In the genomic region with DNA sequence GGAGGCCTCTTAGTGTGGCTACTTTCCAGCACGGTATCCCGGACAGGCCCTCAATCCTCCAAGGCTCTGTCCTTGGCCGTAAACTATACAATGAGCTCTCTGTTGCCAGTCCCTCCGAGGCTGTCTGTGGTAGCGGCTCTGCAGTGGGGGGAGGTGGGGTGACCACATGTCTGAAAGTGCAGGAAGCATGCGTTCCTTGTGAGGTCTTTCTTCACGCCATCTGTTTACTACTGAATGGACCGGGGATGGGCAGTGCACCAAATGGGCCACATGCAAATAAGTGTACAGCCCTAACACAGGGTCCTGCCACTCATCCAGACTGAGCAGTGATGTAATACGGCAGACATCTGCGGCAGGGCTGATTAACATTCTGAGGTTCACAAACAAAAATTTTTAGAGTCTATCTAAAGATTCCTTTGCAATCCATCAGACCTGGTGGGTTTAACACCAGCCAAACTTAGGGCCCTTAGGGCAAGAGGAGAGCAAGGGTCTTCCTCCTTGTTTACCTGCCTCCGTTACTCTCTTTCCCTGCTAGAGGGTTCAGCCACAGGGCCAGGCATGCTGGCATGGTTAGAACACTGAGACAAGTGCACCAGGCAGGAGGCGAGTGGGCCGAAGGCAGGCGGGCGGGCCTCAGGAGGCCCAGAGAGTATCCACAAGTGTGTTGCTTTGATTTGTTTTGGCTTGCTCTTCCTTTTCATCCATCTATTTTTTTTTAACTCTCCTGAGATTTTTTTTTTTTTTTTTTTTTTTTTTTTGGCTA, we compare ENCODE assay signal across 11 mouse cellular contexts. TPM values are rescaled to one million over a fixed set of nuclear protein-coding genes. Genes with fewer than 3 reads are reported as not detected.
DNase-seq lines count a peak whose midpoint lies in the region; ATAC-seq lines count a peak whose summit lies in the region.
"Had no signal": no experiment of that assay in that cellular context is flagged by ENCODE, and none has a peak within 500 bp of the region (broad histone marks: within the 10 kb centered on the region; RNA-seq: fewer than 3 reads in every experiment).

No protein-coding gene starts in this region.

- peak; percentile 85 for ATAC-seq in forebrain, embryonic 11.5 days (replicated peaks; ENCODE audit: low FRiP score)
- peak; percentile 87 for ATAC-seq in hindbrain, embryonic 16.5 days
- peak; percentile 87 for ATAC-seq in neural tube, embryonic 13.5 days (ENCODE audit: low read depth)
- no peak for ATAC-seq in heart, embryonic 12.5 days (ENCODE audit: insufficient number of reproducible peaks, low FRiP score)
- no peak for ATAC-seq in megakaryocyte-erythroid progenitor cell, adult 5-6 weeks (replicated peaks; ENCODE audit: low FRiP score, low TSS enrichment, poor library complexity, severe bottlenecking)

- no peaks in the 10 kb centered on the region for H3K27me3 ChIP-seq in forebrain, embryonic 11.5 days (ENCODE audit: control insufficient read depth, insufficient read depth, low read length)
- no peaks in the 10 kb centered on the region for H3K27me3 ChIP-seq in hindbrain, embryonic 16.5 days (replicated peaks; ENCODE audit: control insufficient read depth, insufficient read depth, low read length)
- H3K27me3 ChIP-seq in neural tube, embryonic 13.5 days = no peaks in the 10 kb centered on the region
- no peaks in the 10 kb centered on the region; the same call in 1 of the 2 replicates for H3K27me3 ChIP-seq in heart, embryonic 12.5 days (replicated peaks)

- H3K27ac ChIP-seq in forebrain, embryonic 11.5 days (ENCODE audit: low read depth, low read length) = peak overlapping the region; percentile 33; the same call in 1 of the 2 replicates
- no peak overlapping the region for H3K27ac ChIP-seq in hindbrain, embryonic 16.5 days (ENCODE audit: low read depth, low read length)
- H3K27ac ChIP-seq in neural tube, embryonic 13.5 days (replicated peaks) = no peak overlapping the region
- H3K27ac ChIP-seq in heart, embryonic 12.5 days (ENCODE audit: poor library complexity, severe bottlenecking) = no peak overlapping the region
- H3K27ac ChIP-seq: kidney, postnatal 0 days had no signal

- no peak overlapping the region for H3K4me2 ChIP-seq in forebrain, embryonic 11.5 days (ENCODE audit: low read depth, low read length, severe bottlenecking)
- no peak overlapping the region for H3K4me2 ChIP-seq in hindbrain, embryonic 16.5 days (ENCODE audit: low read length)
- no peak overlapping the region for H3K4me2 ChIP-seq in neural tube, embryonic 13.5 days
- no peak overlapping the region for H3K4me2 ChIP-seq in heart, embryonic 12.5 days

- peak; percentile 63 to 65 for DNase-seq in right cerebral cortex, postnatal 10 days (ENCODE audit: low spot score in 2 of 2)
- no peak for DNase-seq in right cerebral cortex, postnatal 14 days
- peak; percentile 57 for DNase-seq in forebrain, embryonic 11.5 days (ENCODE audit: low spot score)
- DNase-seq in testis, postnatal 10 days (ENCODE audit: low spot score) = no peak
- DNase-seq: thymus, postnatal 14 days had no signal

- no peaks in the 10 kb centered on the region for H3K9me3 ChIP-seq in forebrain, embryonic 11.5 days (ENCODE audit: control insufficient read depth, low read length)
- H3K9me3 ChIP-seq in hindbrain, embryonic 16.5 days (ENCODE audit: control insufficient read depth, low read length) = no peaks in the 10 kb centered on the region
- H3K9me3 ChIP-seq in neural tube, embryonic 13.5 days = no peaks in the 10 kb centered on the region
- H3K9me3 ChIP-seq in heart, embryonic 12.5 days (replicated peaks) = no peaks in the 10 kb centered on the region; the same call in 1 of the 2 replicates

- no peaks in the 10 kb centered on the region for H3K4me1 ChIP-seq in forebrain, embryonic 11.5 days (replicated peaks; ENCODE audit: control insufficient read depth, insufficient read depth, low read length)
- H3K4me1 ChIP-seq in hindbrain, embryonic 16.5 days (ENCODE audit: control insufficient read depth, insufficient read depth, low read depth, low read length) = no peaks in the 10 kb centered on the region; the same call in 1 of the 2 replicates
- 0 out of 2 replicates have a peak, but pooled peaks cover 6% of the 10 kb centered on the region for H3K4me1 ChIP-seq in neural tube, embryonic 13.5 days (replicated peaks)
- H3K4me1 ChIP-seq in heart, embryonic 12.5 days (replicated peaks) = 0 out of 2 replicates have a peak, but pooled peaks cover 4% of the 10 kb centered on the region

- H3K9ac ChIP-seq in forebrain, embryonic 11.5 days (ENCODE audit: low read length) = no peak overlapping the region
- no peak overlapping the region for H3K9ac ChIP-seq in hindbrain, embryonic 16.5 days (ENCODE audit: low read depth, low read length)
- H3K9ac ChIP-seq in neural tube, embryonic 13.5 days = no peak overlapping the region
- no peak overlapping the region for H3K9ac ChIP-seq in heart, embryonic 12.5 days

- no peak overlapping the region for H3K4me3 ChIP-seq in forebrain, embryonic 11.5 days (ENCODE audit: low read depth, low read length)
- H3K4me3 ChIP-seq in hindbrain, embryonic 16.5 days (ENCODE audit: low read length) = no peak overlapping the region
- H3K4me3 ChIP-seq in neural tube, embryonic 13.5 days = no peak overlapping the region
- no peak overlapping the region for H3K4me3 ChIP-seq in heart, embryonic 12.5 days
- H3K4me3 ChIP-seq: erythroblast, embryonic 14.5 days had no signal

- 66% methylated on average over 15 of the region's 15 CpGs for WGBS in forebrain, embryonic 11.5 days
- WGBS in hindbrain, embryonic 16.5 days = 38% methylated on average over 15 of the region's 15 CpGs
- WGBS in neural tube, embryonic 13.5 days = 42% methylated on average over 15 of the region's 15 CpGs
- 81% methylated on average over 15 of the region's 15 CpGs for WGBS in heart, embryonic 12.5 days

- no peaks in the 10 kb centered on the region for H3K36me3 ChIP-seq in forebrain, embryonic 11.5 days (ENCODE audit: control insufficient read depth, insufficient read depth, low read length)
- H3K36me3 ChIP-seq in hindbrain, embryonic 16.5 days (ENCODE audit: control insufficient read depth, insufficient read depth, low read length) = no peaks in the 10 kb centered on the region
- H3K36me3 ChIP-seq in neural tube, embryonic 13.5 days = no peaks in the 10 kb centered on the region
- no peaks in the 10 kb centered on the region for H3K36me3 ChIP-seq in heart, embryonic 12.5 days

RNA-seq across cellular contexts. Expression of gene Cplx2, which starts 25.1 kb away (rescaled TPM):
- 11.8 and 13.3 TPM in 2 replicates for polyA plus RNA-seq in forebrain, embryonic 11.5 days (2014; fragmentation: Nextera tagmentation; extraction: Ambion mirVana)
- polyA plus RNA-seq in hindbrain, embryonic 16.5 days (2015; fragmentation: Nextera tagmentation; extraction: Ambion mirVana) = 36.6 and 41.9 TPM in 2 replicates
- polyA plus RNA-seq in neural tube, embryonic 13.5 days (2015; fragmentation: Nextera tagmentation; extraction: Ambion mirVana) = 13.8 and 14.7 TPM in 2 replicates
- polyA plus RNA-seq in heart, embryonic 12.5 days (2016; fragmentation: Nextera tagmentation; extraction: Ambion mirVana) = 2.1 and 2.2 TPM in 2 replicates
- total RNA-seq in megakaryocyte-erythroid progenitor cell, adult 5-6 weeks (2014; fragmentation: Nextera tagmentation) = 3.8 and 17.6 TPM in 2 replicates
- total RNA-seq in megakaryocyte-erythroid progenitor cell, adult 5-6 weeks (2017) = 2.1 and 3.0 TPM in 2 replicates

Comparison
In these comparisons a context has a peak if more than half of its experiments do, and no peak if none do; other contexts are left out.
1. DNase-seq: peak in right cerebral cortex, postnatal 10 days (2 of 2) and forebrain, embryonic 11.5 days (single experiment); none in right cerebral cortex, postnatal 14 days (single experiment) and testis, postnatal 10 days (single experiment).
2. ATAC-seq: peak in forebrain, embryonic 11.5 days (single experiment), hindbrain, embryonic 16.5 days (single experiment) and neural tube, embryonic 13.5 days (single experiment); none in heart, embryonic 12.5 days (single experiment) and megakaryocyte-erythroid progenitor cell, adult 5-6 weeks (single experiment).